Mouse (Mus musculus) erythroblast, embryonic 14.5 days (primary cell): ENCODE data around the gene Snrk.

ENCODE experiments used
- GATA1 ChIP-seq: IDR thresholded peaks from 2 replicates; pipeline ENCODE4 v1.6.1; 2012; ENCODE audit warnings: low read length, inconsistent platforms, mixed read lengths
- TAL1 ChIP-seq: IDR thresholded peaks from 3 replicates; pipeline ENCODE4 v1.6.1; 2012; ENCODE audit warnings: low read length, inconsistent platforms, mixed read lengths

- TF ChIP-seq GATA1: no peak
- TF ChIP-seq TAL1: no peak
These were observed 26.2 kb downstream of the Snrk start for GRCm38 (mm10) chr9:122143219-122143618.
